25 mouse cellular contexts compared by ENCODE assay signal in the genomic region with DNA sequence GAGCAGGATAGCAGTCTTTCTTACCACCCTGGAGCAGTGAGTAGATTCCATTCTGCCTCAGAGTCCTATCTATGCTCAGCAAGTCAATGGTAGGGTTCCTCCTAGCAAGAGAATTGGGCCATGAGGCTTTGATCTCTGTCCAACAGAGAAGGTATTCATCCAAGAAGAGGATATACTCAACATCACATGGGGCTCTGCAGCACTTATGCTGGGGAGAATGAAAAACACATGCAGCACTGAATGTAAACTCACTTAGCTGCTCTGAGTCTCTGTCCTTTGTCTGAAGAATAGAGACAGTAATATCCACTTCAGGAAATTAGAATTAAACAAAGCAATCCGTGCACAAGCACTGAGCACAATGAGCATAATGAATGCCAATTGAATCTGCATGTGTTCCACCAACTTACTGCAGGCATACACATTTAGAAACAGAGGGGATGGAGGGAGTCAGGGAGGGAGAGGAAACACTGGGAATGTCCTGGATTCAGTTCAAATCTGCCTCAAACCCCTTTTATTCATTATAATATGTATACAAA.
DNase-seq lines count a peak whose midpoint lies in the region; ATAC-seq and TF ChIP-seq lines count a peak whose summit lies in the region.
"Had no signal": no experiment of that assay in that cellular context is flagged by ENCODE, and none has a peak within 500 bp of the region (broad histone marks: within the 10 kb centered on the region; RNA-seq: fewer than 3 reads in every experiment).

No protein-coding gene starts in this region.

- H3K9me3 ChIP-seq in embryonic facial prominence, embryonic 12.5 days = no peaks in the 10 kb centered on the region
- H3K9me3 ChIP-seq in embryonic facial prominence, embryonic 10.5 days = no peaks in the 10 kb centered on the region
- no peaks in the 10 kb centered on the region for H3K9me3 ChIP-seq in limb, embryonic 14.5 days (ENCODE audit: control insufficient read depth, low read length)
- H3K9me3 ChIP-seq in limb, embryonic 10.5 days (replicated peaks) = no peaks in the 10 kb centered on the region
- H3K9me3 ChIP-seq in embryonic facial prominence, embryonic 13.5 days = no peaks in the 10 kb centered on the region
- H3K9me3 ChIP-seq in embryonic facial prominence, embryonic 15.5 days (replicated peaks) = no peaks in the 10 kb centered on the region
- H3K9me3 ChIP-seq: forebrain, embryonic 10.5 days; forebrain, embryonic 12.5 days had no signal

- H3K4me3 ChIP-seq in embryonic facial prominence, embryonic 12.5 days = no peak overlapping the region
- H3K4me3 ChIP-seq in embryonic facial prominence, embryonic 10.5 days = no peak overlapping the region
- no peak overlapping the region for H3K4me3 ChIP-seq in limb, embryonic 14.5 days (replicated peaks; ENCODE audit: low read length)
- no peak overlapping the region for H3K4me3 ChIP-seq in limb, embryonic 10.5 days
- H3K4me3 ChIP-seq in embryonic facial prominence, embryonic 13.5 days = no peak overlapping the region
- no peak overlapping the region for H3K4me3 ChIP-seq in embryonic facial prominence, embryonic 15.5 days (replicated peaks)
- H3K4me3 ChIP-seq: erythroblast, embryonic 14.5 days; forebrain, embryonic 10.5 days; forebrain, embryonic 12.5 days had no signal

- H3K36me3 ChIP-seq in embryonic facial prominence, embryonic 12.5 days = no peaks in the 10 kb centered on the region
- H3K36me3 ChIP-seq in embryonic facial prominence, embryonic 10.5 days (replicated peaks) = no peaks in the 10 kb centered on the region
- no peaks in the 10 kb centered on the region for H3K36me3 ChIP-seq in limb, embryonic 14.5 days (ENCODE audit: control insufficient read depth, insufficient read depth, low read length)
- no peaks in the 10 kb centered on the region for H3K36me3 ChIP-seq in limb, embryonic 10.5 days
- H3K36me3 ChIP-seq in embryonic facial prominence, embryonic 13.5 days = no peaks in the 10 kb centered on the region
- H3K36me3 ChIP-seq in embryonic facial prominence, embryonic 15.5 days = no peaks in the 10 kb centered on the region
- H3K36me3 ChIP-seq: forebrain, embryonic 10.5 days; forebrain, embryonic 12.5 days; G1E had no signal

- 0 out of 2 replicates have a peak, but pooled peaks have one; percentile 10 for ATAC-seq in embryonic facial prominence, embryonic 12.5 days (ENCODE audit: insufficient number of reproducible peaks, insufficient read depth, low FRiP score, low TSS enrichment)
- ATAC-seq in limb, embryonic 14.5 days (ENCODE audit: low FRiP score, low read depth) = no peak
- 0 out of 2 replicates have a peak, but pooled peaks have one; percentile 59 for ATAC-seq in embryonic facial prominence, embryonic 13.5 days (ENCODE audit: insufficient number of reproducible peaks, insufficient read depth, low FRiP score, low TSS enrichment, low read depth)
- ATAC-seq in embryonic facial prominence, embryonic 15.5 days (ENCODE audit: insufficient number of reproducible peaks, low FRiP score, low TSS enrichment, low read depth) = peak; percentile 67
- ATAC-seq: activated CD4-positive, CD25-positive, alpha-beta regulatory T cell, adult 4 months; CD4-positive, CD25-positive, alpha-beta regulatory T cell, adult 4 months; forebrain, embryonic 14.5 days; Patski had no signal

- no peak overlapping the region for H3K9ac ChIP-seq in embryonic facial prominence, embryonic 12.5 days
- no peak overlapping the region for H3K9ac ChIP-seq in limb, embryonic 14.5 days (ENCODE audit: low read depth, low read length, severe bottlenecking)
- H3K9ac ChIP-seq in embryonic facial prominence, embryonic 13.5 days = no peak overlapping the region
- H3K9ac ChIP-seq in embryonic facial prominence, embryonic 15.5 days = no peak overlapping the region
- H3K9ac ChIP-seq: forebrain, embryonic 12.5 days had no signal

- no peaks in the 10 kb centered on the region for H3K4me1 ChIP-seq in embryonic facial prominence, embryonic 12.5 days
- no peaks in the 10 kb centered on the region; the same call in 1 of the 2 replicates for H3K4me1 ChIP-seq in embryonic facial prominence, embryonic 10.5 days
- no peaks in the 10 kb centered on the region for H3K4me1 ChIP-seq in limb, embryonic 14.5 days (ENCODE audit: control insufficient read depth, insufficient read depth, low read length)
- no peaks in the 10 kb centered on the region for H3K4me1 ChIP-seq in limb, embryonic 10.5 days
- peaks cover 5% of the 10 kb centered on the region for H3K4me1 ChIP-seq in embryonic facial prominence, embryonic 13.5 days
- H3K4me1 ChIP-seq in embryonic facial prominence, embryonic 15.5 days = peaks cover 5% of the 10 kb centered on the region; the same call in 1 of the 2 replicates
- H3K4me1 ChIP-seq: forebrain, embryonic 10.5 days; forebrain, embryonic 12.5 days had no signal

- DNase-seq in embryonic facial prominence, embryonic 10.5 days (ENCODE audit: low spot score) = no peak
- DNase-seq in limb, embryonic 14.5 days (ENCODE audit: low spot score) = peak; percentile 54
- no peak for DNase-seq in limb, embryonic 10.5 days (ENCODE audit: low spot score)
- no peak for DNase-seq in adrenal gland, postnatal 4 days (ENCODE audit: low spot score in 2 of 2)
- no peak for DNase-seq in adipocyte (ENCODE audit: low spot score)
- DNase-seq: adrenal gland, adult 2 months; adrenal gland, postnatal 10 days; adrenal gland, postnatal 25 days; B cell, adult 2 months; cerebellum, adult 11-12 months; cerebellum, adult 2 months; cerebellum, adult 9-10 months; cerebellum, postnatal 10 days; cerebellum, postnatal 25 days had no signal

- TF ChIP-seq POLR2A in limb, embryonic 14.5 days (IDR thresholded peaks at IDR 0.05; ENCODE audit: borderline replicate concordance, extremely low read depth, insufficient read depth, insufficient read length) = no peak

- WGBS in embryonic facial prominence, embryonic 12.5 days = 28% methylated on average over 1 of the region's 1 CpGs
- 43% methylated on average over 1 of the region's 1 CpGs for WGBS in embryonic facial prominence, embryonic 10.5 days
- 58% methylated on average over 1 of the region's 1 CpGs for WGBS in limb, embryonic 14.5 days
- 80% methylated on average over 1 of the region's 1 CpGs for WGBS in limb, embryonic 10.5 days
- WGBS in embryonic facial prominence, embryonic 13.5 days = 21% methylated on average over 1 of the region's 1 CpGs
- 23% methylated on average over 1 of the region's 1 CpGs for WGBS in embryonic facial prominence, embryonic 15.5 days

- no peak overlapping the region for H3K4me2 ChIP-seq in embryonic facial prominence, embryonic 12.5 days (replicated peaks)
- no peak overlapping the region for H3K4me2 ChIP-seq in limb, embryonic 14.5 days (replicated peaks; ENCODE audit: low read depth, low read length, severe bottlenecking)
- H3K4me2 ChIP-seq in embryonic facial prominence, embryonic 13.5 days = no peak overlapping the region
- no peak overlapping the region for H3K4me2 ChIP-seq in embryonic facial prominence, embryonic 15.5 days (replicated peaks)
- H3K4me2 ChIP-seq: forebrain, embryonic 12.5 days had no signal

- no peaks in the 10 kb centered on the region for H3K27me3 ChIP-seq in embryonic facial prominence, embryonic 12.5 days
- no peaks in the 10 kb centered on the region for H3K27me3 ChIP-seq in embryonic facial prominence, embryonic 10.5 days (replicated peaks; ENCODE audit: low read depth, poor library complexity, severe bottlenecking)
- no peaks in the 10 kb centered on the region for H3K27me3 ChIP-seq in limb, embryonic 14.5 days (ENCODE audit: control insufficient read depth, insufficient read depth, low read length)
- no peaks in the 10 kb centered on the region for H3K27me3 ChIP-seq in limb, embryonic 10.5 days (ENCODE audit: low read depth, poor library complexity, severe bottlenecking)
- no peaks in the 10 kb centered on the region for H3K27me3 ChIP-seq in embryonic facial prominence, embryonic 13.5 days
- no peaks in the 10 kb centered on the region for H3K27me3 ChIP-seq in embryonic facial prominence, embryonic 15.5 days
- H3K27me3 ChIP-seq: forebrain, embryonic 12.5 days; Patski had no signal

- H3K27ac ChIP-seq in embryonic facial prominence, embryonic 12.5 days = no peak overlapping the region
- H3K27ac ChIP-seq in embryonic facial prominence, embryonic 10.5 days (replicated peaks) = no peak overlapping the region
- no peak overlapping the region for H3K27ac ChIP-seq in limb, embryonic 14.5 days (replicated peaks; ENCODE audit: low read depth, low read length)
- no peak overlapping the region for H3K27ac ChIP-seq in limb, embryonic 10.5 days
- H3K27ac ChIP-seq in embryonic facial prominence, embryonic 13.5 days = peak overlapping the region; percentile 73
- peak overlapping the region; percentile 60 for H3K27ac ChIP-seq in embryonic facial prominence, embryonic 15.5 days (replicated peaks)
- H3K27ac ChIP-seq: forebrain, embryonic 10.5 days; forebrain, embryonic 12.5 days had no signal

Comparison
In these comparisons a context has a peak if more than half of its experiments do, and no peak if none do; other contexts are left out.
1. H3K27ac ChIP-seq: peak in embryonic facial prominence, embryonic 13.5 days (single experiment) and embryonic facial prominence, embryonic 15.5 days (single experiment); none in embryonic facial prominence, embryonic 12.5 days (single experiment), embryonic facial prominence, embryonic 10.5 days (single experiment), limb, embryonic 14.5 days (single experiment) and limb, embryonic 10.5 days (single experiment).